Mouse (Mus musculus) liver, embryonic 15.5 days (tissue): Measurements from ENCODE around the gene Hcls1. TPM values are rescaled to one million over a fixed set of nuclear protein-coding genes. Genes with fewer than 3 reads are reported as not detected.

Source experiments
- ATAC-seq: fragments of 200-750 bp; cut with Nextera tagmentation; 2 replicates; pipeline ENCODE4 v1.8.0; 2017; ENCODE audit warnings: moderate number of reproducible peaks, mild to moderate bottlenecking, moderate library complexity; ENCODE audit not compliant: insufficient read depth
- H3K27ac ChIP-seq: fragments of 300-500 bp; sonication (generic); replicated peaks from 2 replicates; pipeline ENCODE4 v1.5.1; 2015; ENCODE audit warnings: mild to moderate bottlenecking, inconsistent platforms
- H3K27me3 ChIP-seq: fragments of 300-500 bp; sonication (generic); 2 replicates; pipeline ENCODE4 v1.6.1; 2015; ENCODE audit warnings: mild to moderate bottlenecking, inconsistent platforms
- H3K36me3 ChIP-seq: fragments of 300-500 bp; sonication (generic); replicated peaks from 2 replicates; pipeline ENCODE4 v1.6.1; 2015; ENCODE audit warnings: moderate library complexity, mild to moderate bottlenecking, inconsistent platforms
- H3K4me1 ChIP-seq: fragments of 300-500 bp; sonication (generic); replicated peaks from 2 replicates; pipeline ENCODE4 v1.6.1; 2015; ENCODE audit warnings: inconsistent platforms
- H3K4me2 ChIP-seq: fragments of 300-500 bp; sonication (generic); 2 replicates; pipeline ENCODE4 v1.6.1; 2015; ENCODE audit warnings: moderate library complexity, mild to moderate bottlenecking, inconsistent platforms
- H3K4me3 ChIP-seq: fragments of 300-500 bp; sonication (generic); replicated peaks from 2 replicates; pipeline ENCODE4 v1.5.1; 2015; ENCODE audit warnings: mild to moderate bottlenecking, inconsistent platforms
- H3K9ac ChIP-seq: fragments of 300-500 bp; sonication (generic); 2 replicates; pipeline ENCODE4 v1.6.1; 2015; ENCODE audit warnings: moderate library complexity, mild to moderate bottlenecking, inconsistent platforms
- H3K9me3 ChIP-seq: fragments of 300-500 bp; sonication (generic); replicated peaks from 2 replicates; pipeline ENCODE4 v1.6.1; 2016; ENCODE audit warnings: inconsistent platforms
- WGBS: fragments of 180-500 bp; shearing (Covaris S2); methylation state at CpG from one replicate; pipeline ENCODE4 v1.1.7; 2015; ENCODE audit warnings: mixed read lengths; ENCODE audit not compliant: insufficient replicate concordance; 5-methylcytosine and 5-hydroxymethylcytosine counted together
- polyA plus RNA-seq: library from polyadenylated mRNA; unstranded; fragments of >200 nt; fragmentation: Nextera tagmentation; extraction: Ambion mirVana; gene quantifications from 2 replicates; pipeline ENCODE4 v1.2.1, GENCODE M21; 2015

Gene Hcls1
- polyA plus RNA-seq, result 14.4 and 15.9 TPM in 2 replicates

DNA sequence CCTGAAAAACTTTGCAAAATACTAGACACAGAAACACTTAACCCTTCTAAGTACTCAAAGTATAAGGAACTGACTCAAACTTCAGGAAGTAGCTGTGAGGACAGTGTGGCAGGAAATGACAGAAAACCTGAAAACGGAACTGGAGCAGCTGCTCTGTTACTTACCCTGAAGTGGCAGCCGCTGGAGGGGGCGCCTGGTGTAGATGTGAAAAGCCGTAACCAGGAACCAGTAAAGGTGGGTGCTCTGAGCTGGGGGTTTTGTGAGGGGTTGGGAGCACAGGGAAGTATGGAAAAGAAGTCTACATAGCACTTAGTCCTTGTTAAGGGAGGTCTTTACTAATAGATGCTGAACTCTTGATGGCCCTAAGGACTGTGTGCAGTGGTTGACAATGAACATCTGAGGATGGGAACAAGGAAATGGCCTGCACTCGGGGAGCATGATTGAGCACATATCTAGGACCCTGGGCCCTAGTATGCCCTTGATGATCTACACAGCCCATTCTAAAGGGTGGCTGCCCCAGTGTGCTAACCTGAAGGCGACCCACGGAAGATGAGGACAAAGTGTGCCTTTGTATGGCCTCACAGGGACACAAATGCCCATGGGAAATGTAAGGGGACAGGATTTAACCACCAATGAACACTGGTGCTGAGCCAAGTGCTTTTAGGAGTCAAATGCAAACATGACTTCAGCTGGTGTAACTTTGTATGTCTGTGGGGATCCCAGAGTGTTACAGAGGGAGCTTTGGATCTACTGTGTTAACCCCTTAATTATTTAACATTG, at the start of gene Hcls1:
Gene Hcls1, plus strand, starts transcription at position 143 of the 780 bp plus-strand sequence.
- H3K4me1 ChIP-seq, result peaks cover 14% of the 10 kb centered on the region; the same call in 1 of the 2 replicates
- peak; percentile 35 for ATAC-seq
- WGBS, result 25% methylated on average over 7 of the region's 7 CpGs
- peak within 1 kb of the TSS; percentile 71 for H3K27ac ChIP-seq
- peaks cover 29% of the 10 kb centered on the region for H3K36me3 ChIP-seq
- H3K27me3 ChIP-seq, result no peaks in the 10 kb centered on the region
- H3K4me3 ChIP-seq, result peak within 1 kb of the TSS; percentile 39
- H3K9me3 ChIP-seq, result no peaks in the 10 kb centered on the region
- peak within 1 kb of the TSS; percentile 43 for H3K4me2 ChIP-seq
- peak within 1 kb of the TSS; percentile 30; the same call in 1 of the 2 replicates for H3K9ac ChIP-seq

DNA sequence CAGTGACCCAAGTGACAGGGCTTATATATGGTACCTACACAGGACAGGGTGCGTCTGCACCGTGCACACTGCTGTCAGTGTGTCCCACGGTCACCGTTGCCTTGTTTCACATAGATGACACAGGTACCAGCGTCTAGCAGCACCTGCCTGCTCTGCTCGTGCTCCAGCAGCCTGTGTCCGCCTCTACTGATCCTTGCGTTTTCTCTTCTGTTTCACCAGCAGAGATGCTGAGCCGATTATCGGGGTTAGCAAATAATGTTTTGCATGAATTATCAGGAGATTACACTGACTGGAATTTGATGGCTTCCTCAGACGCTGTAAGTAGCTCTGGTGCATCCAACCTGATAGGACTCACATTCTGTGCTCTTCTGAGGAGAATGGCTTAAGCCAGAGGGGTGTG, 48.9 kb upstream of the Hcls1 start:
- no peak for ATAC-seq
- peaks cover 37% of the 10 kb centered on the region for H3K36me3 ChIP-seq
- 84% methylated on average over 11 of the region's 11 CpGs for WGBS

DNA sequence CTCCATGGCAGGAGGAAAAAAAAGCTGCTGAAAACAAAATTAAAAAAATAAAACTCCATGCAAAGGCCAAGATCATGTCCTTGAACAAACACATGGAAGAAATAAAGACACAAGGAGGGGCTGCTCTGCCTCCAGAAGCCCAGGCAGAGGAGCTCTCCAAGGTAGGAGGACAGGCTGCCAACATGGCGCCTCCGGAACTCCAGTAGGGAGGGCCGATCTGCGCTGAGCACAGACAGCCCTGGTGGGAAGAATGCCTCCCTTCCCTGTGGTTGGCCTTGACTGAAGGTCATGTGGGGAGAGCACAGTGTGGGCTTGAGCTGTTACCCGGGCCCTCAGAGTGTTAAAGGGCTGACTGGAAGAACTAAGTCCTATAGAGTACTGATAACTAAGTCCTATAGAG, 47.2 kb upstream of the Hcls1 start:
- Histone ChIP-seq H3K4me1 (peaks cover 47% of the 10 kb centered on the region), H3K4me3 (no peak overlapping the region), H3K4me2 (no peak overlapping the region), H3K27ac (no peak overlapping the region), H3K9ac (no peak overlapping the region), H3K36me3 (peaks cover 43% of the 10 kb centered on the region), H3K9me3 (no peaks in the 10 kb centered on the region), H3K27me3 (no peaks in the 10 kb centered on the region)
- WGBS, result 86% methylated on average over 5 of the region's 5 CpGs
- no peak for ATAC-seq

More for the DNA sequence above, 48.9 kb upstream of the Hcls1 start:
- H3K9me3 ChIP-seq, result no peaks in the 10 kb centered on the region
- H3K27me3 ChIP-seq, result no peaks in the 10 kb centered on the region
- H3K4me2 ChIP-seq, result no peak overlapping the region
- no peak overlapping the region for H3K4me3 ChIP-seq
- H3K9ac ChIP-seq, result no peak overlapping the region
- peaks cover 31% of the 10 kb centered on the region for H3K4me1 ChIP-seq
- no peak overlapping the region for H3K27ac ChIP-seq

DNA sequence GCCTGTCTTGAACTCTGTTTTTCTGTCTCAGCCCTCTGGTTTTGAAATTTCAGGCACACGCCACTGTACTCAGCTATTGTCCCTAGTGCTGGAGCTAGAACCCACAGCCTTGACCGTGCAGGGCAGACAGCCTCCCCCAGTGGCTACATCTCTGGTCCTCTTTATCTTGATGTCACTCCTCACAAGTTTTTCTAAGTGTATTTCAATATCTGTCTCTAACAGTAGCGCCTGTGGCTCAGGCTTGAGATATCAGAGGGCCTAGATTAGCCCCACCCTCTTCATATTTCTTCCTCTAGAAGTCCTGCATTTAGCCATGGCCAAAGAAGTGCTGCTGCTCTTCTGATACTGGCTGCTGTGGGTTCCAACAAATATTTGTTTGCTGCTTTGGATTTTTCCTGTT, 44.2 kb upstream of the Hcls1 start:
- peak overlapping the region; percentile 65 for H3K4me2 ChIP-seq

DNA sequence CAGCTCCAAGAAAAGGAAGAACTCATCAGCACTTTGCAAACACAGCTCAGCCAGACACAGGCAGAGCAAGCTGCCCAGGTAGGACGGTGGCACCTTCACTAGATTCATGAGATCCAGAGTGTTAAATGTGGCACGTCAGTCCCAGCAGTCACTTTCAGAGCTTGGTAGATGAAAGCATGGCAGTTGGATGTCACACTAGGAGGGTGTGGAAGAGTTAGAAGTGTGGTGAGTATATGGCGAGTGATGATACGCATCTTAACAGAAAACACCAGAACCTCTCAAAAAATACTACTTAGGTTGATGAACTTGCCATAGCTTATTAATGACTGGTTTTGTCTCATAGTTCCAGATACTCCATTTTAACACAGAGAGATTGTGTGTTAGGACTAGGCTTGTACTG, 43.4 kb upstream of the Hcls1 start:
- Histone ChIP-seq H3K27ac (peak overlapping the region; percentile 90), H3K9me3 (no peaks in the 10 kb centered on the region), H3K4me3 (no peak overlapping the region), H3K4me2 (peak overlapping the region; percentile 65), H3K36me3 (peaks cover 63% of the 10 kb centered on the region), H3K9ac (peak overlapping the region; percentile 44; the same call in 1 of the 2 replicates), H3K27me3 (no peaks in the 10 kb centered on the region), H3K4me1 (peaks cover 62% of the 10 kb centered on the region)
- WGBS, result 51% methylated on average over 4 of the region's 4 CpGs
- ATAC-seq, result peak; percentile 28

More for the DNA sequence above, 44.2 kb upstream of the Hcls1 start:
- peak; percentile 97 for ATAC-seq
- WGBS, result 28% methylated on average over 3 of the region's 3 CpGs
- Histone ChIP-seq H3K27me3 (no peaks in the 10 kb centered on the region), H3K4me1 (peaks cover 61% of the 10 kb centered on the region), H3K36me3 (peaks cover 62% of the 10 kb centered on the region), H3K9me3 (no peaks in the 10 kb centered on the region), H3K27ac (peak overlapping the region; percentile 90), H3K4me3 (peak overlapping the region; percentile 25; the same call in 1 of the 2 replicates), H3K9ac (peak overlapping the region; percentile 57)

DNA sequence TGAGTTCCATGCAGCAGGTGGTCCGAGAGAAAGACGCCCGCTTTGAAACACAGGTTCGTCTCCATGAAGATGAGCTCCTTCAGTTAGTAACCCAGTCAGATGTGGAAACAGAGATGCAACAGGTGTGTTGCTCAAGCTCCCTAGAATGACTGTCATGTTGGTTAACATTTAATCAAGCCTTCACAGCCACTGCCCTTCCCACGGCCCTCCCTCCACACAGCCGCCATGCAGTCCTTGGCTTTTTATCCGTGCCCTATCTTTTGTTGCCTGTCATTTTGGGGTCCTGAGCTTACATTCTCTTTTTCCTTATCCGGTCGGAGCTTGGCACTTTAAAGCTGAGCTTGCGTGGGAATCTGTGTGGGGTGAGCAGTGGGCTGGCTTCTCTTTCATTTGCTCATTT, 41.5 kb upstream of the Hcls1 start:
- no peaks in the 10 kb centered on the region for H3K27me3 ChIP-seq
- peak; percentile 34 for ATAC-seq
- no peak overlapping the region for H3K4me3 ChIP-seq
- peak overlapping the region; percentile 26; the same call in 1 of the 2 replicates for H3K9ac ChIP-seq
- peaks cover 62% of the 10 kb centered on the region for H3K36me3 ChIP-seq
- H3K9me3 ChIP-seq, result no peaks in the 10 kb centered on the region
- peak overlapping the region; percentile 45 for H3K4me2 ChIP-seq
- peaks cover 63% of the 10 kb centered on the region for H3K4me1 ChIP-seq
- WGBS, result 62% methylated on average over 10 of the region's 10 CpGs
- peak overlapping the region; percentile 90 for H3K27ac ChIP-seq

DNA sequence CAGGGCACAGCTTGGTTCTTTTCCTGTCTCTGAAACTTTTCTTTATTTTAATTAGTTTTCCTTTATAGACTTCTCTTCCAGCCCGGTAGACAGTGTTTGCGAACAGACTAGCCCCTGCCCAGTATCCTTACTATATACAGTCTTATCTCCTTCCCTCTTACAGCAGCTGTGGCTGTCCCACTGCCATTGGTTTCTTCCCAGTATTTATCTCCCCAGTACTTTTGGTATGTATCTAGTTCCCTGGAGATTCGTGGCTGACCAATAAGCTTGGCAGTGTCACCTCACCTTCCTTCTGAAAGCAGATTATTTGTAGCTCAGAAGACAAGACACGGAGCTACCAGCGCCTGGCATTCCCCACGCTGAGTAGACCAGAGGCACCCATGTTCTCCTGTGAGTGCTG, 38.1 kb upstream of the Hcls1 start:
- Histone ChIP-seq H3K27me3 (no peaks in the 10 kb centered on the region), H3K9ac (no peak overlapping the region), H3K4me1 (peaks cover 32% of the 10 kb centered on the region), H3K36me3 (peaks cover 74% of the 10 kb centered on the region), H3K4me3 (no peak overlapping the region), H3K9me3 (no peaks in the 10 kb centered on the region), H3K27ac (peak overlapping the region; percentile 49), H3K4me2 (0 out of 2 replicates have a peak overlapping the region, but pooled peaks have one; percentile 4)
- 55% methylated on average over 6 of the region's 6 CpGs for WGBS
- ATAC-seq, result peak; percentile 56

DNA sequence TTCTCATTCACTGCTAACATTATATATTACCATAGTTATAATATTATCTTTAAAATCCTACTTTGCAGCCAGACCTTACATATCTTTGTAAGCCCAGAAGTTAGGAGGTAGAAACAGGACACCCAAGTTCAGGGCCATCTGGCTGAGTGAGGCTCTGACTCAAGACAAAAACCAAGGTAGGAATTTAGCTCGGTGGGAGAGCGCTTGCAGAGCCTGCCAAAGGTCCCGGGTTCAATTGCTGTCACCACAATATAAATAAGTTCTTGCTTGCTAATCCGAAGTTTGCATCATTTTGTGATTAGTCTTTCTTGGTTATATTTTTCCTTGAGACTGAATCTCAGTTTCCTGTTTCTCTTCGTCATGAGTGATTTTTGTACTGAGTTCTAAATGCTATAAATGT, 31.6 kb upstream of the Hcls1 start:
- H3K4me2 ChIP-seq, result no peak overlapping the region
- no peak for ATAC-seq
- H3K4me1 ChIP-seq, result no peaks in the 10 kb centered on the region
- no peaks in the 10 kb centered on the region for H3K9me3 ChIP-seq
- no peak overlapping the region for H3K4me3 ChIP-seq
- peaks cover 60% of the 10 kb centered on the region for H3K36me3 ChIP-seq
- H3K27me3 ChIP-seq, result no peaks in the 10 kb centered on the region
- H3K9ac ChIP-seq, result no peak overlapping the region
- WGBS, result 82% methylated on average over 5 of the region's 5 CpGs
- H3K27ac ChIP-seq, result no peak overlapping the region

DNA sequence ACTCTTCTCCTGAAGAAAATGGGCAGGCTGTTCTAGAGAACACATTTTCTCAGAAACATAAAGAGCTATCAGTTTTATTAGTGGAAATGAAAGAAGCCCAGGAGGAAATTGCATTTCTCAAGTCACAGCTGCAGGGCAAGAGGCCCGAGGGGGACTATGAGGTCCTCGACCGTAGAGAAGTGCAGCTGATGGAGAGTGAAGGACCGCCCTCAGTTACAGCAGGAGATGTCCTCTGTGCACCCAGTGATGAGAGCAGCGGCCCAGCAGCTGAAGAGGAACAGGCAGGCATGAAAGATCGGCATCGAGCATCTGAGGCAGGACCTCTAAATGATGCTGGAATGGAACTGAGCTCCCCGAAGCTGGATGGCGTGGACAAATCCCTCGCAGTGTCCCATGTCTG, 22.9 kb upstream of the Hcls1 start:
- 82% methylated on average over 10 of the region's 10 CpGs for WGBS
- no peak for ATAC-seq
- H3K36me3 ChIP-seq, result peaks cover 59% of the 10 kb centered on the region
- H3K4me1 ChIP-seq, result no peaks in the 10 kb centered on the region
- H3K9ac ChIP-seq, result no peak overlapping the region
- no peak overlapping the region for H3K4me2 ChIP-seq
- H3K9me3 ChIP-seq, result no peaks in the 10 kb centered on the region
- H3K27me3 ChIP-seq, result no peaks in the 10 kb centered on the region
- H3K27ac ChIP-seq, result no peak overlapping the region
- no peak overlapping the region for H3K4me3 ChIP-seq

DNA sequence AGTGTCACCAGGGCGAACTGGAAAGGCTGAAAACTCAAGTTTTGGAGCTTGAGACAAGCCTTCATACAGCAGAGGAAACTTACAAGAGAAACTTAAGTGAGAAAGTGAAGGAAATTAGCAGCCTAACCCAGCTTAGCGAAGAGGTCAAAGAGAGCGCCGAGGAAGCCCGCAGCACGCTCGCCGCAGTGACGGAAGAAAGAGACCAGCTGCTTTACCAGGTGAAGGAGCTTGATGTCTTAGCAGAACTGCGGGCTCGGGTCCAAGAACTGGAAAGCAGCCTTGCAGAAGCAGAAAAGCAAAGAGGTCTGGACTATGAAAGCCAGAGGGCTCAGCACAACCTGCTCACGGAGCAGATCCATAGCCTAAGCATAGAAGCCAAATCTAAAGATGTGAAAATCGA, 22.5 kb upstream of the Hcls1 start:
- H3K27me3 ChIP-seq, result no peaks in the 10 kb centered on the region
- WGBS, result 84% methylated on average over 13 of the region's 13 CpGs
- H3K9ac ChIP-seq, result no peak overlapping the region
- no peaks in the 10 kb centered on the region for H3K9me3 ChIP-seq
- no peak overlapping the region for H3K4me2 ChIP-seq
- H3K36me3 ChIP-seq, result peaks cover 58% of the 10 kb centered on the region
- H3K4me1 ChIP-seq, result no peaks in the 10 kb centered on the region
- no peak for ATAC-seq
- no peak overlapping the region for H3K27ac ChIP-seq
- H3K4me3 ChIP-seq, result no peak overlapping the region

DNA sequence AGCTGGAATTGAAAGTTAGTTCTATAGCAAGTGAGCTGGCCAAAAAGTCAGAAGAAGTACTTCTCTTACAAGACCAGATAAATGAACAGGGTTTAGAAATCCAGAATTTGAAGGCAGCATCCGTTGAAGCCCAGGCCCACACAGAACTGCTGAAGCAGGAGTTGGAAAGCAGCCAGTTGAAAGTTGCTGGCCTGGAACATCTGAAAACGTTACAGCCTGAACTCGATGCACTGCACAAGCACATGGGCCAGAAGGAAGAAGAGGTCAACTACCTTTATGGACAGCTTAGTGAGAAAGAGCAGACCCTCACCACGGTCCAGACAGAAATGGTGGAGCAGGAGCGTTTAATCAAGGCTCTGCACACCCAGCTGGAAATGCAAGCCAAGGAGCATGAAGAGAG, 20.6 kb upstream of the Hcls1 start:
- Histone ChIP-seq H3K4me1 (no peaks in the 10 kb centered on the region), H3K9ac (no peak overlapping the region), H3K9me3 (no peaks in the 10 kb centered on the region), H3K4me3 (no peak overlapping the region), H3K4me2 (no peak overlapping the region), H3K27ac (0 out of 2 replicates have a peak overlapping the region, but pooled peaks have one; percentile 24), H3K36me3 (peaks cover 58% of the 10 kb centered on the region), H3K27me3 (no peaks in the 10 kb centered on the region)
- no peak for ATAC-seq
- WGBS, result 70% methylated on average over 5 of the region's 5 CpGs
